Mouse (Mus musculus): ENCODE results near the gene Olfr1417.
"Not testable (repeated sequence)": the region's sequence is repeated elsewhere in the genome, so short reads cannot be mapped to it uniquely, and the experiment has no call there.

Gene Olfr1417

DNA sequence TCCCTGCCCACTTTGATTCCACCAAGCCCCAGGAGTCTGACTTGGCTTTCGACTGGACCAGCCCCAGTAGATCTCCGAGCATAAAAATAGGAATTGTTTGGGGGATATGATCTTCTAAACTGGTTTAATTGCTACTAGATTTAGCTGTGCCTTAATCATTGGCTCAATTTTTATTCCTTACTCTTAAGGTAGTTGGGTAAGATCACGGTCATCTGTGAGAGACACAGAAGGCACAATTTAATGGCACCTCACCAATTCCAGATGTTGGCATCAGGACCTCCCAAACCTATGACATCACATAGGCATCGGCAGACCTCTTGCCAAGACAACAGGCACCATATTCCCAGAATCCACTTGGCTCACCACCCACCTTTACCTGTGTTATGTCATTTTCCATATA, at the start of gene Olfr1417:
Gene Olfr1417 (minus strand): TSS at position 101 of the 400 bp plus-strand sequence.
- DNase-seq = no peak

DNA sequence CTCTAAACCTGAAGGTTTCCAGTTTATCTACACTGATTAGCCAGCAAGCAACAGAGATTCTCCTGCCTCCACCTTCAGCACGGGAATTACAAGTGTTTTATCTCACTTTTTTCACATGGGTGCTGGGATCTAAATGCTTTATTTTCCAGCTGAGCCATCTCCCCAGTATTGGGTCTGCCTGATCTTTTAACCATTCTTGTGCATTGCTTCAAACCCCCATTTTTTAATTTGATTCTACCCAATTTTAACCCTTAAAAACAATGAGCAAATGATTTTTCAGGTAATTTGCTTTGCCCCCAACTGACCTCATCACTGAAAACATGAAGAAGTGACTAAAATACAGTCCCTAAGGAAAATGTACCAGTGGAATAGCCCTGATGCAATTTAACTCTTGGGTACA, 47.2 kb upstream of the Olfr1417 start, which contains the start of gene Olfr1420:
Gene Olfr1420 (plus strand): TSS at position 301 of the 400 bp plus-strand sequence.
- DNase-seq = no peak

DNA sequence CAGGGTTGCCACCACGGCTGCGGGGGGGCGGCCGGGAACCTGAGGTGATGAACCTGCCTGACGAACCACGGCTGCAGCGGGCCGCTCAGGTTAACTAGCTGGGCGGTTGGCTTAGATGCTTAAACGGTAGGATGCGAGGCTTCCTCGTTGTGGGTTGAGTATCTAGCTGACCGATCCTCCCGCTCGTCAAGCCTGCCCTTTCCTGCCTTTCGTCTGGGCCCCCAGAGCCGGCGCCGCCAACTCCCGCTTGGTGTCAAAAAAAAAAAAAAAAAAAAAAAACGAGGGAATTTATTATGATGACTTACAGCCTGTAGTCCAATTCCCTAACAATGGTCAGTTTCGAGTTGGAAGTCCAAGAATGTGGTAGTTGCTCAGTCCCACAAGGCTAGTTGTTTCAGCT, 39.4 kb upstream of the Olfr1417 start:
- not testable (repeated sequence) for DNase-seq

DNA sequence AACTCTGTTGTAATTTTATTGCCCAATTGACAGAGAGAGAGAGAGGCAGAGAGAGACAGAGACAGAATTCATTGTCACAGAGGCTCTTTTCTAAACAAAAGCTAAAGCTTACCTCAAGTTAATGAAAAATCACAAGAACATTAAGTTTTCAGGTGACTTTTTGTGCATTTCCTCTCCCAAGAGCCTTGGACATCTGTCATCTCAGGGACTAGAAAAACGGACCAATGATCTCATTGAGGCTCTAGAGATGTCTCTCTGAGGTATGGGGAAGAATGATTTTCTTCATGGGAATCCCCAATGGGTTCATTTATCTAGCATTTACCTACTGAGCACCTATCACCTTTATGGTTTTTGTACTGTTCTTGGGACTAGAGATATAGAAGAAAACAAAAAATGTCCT, 36.0 kb upstream of the Olfr1417 start, which contains the start of gene Olfr1419:
Gene Olfr1419 (minus strand): TSS at position 101 of the 400 bp plus-strand sequence.
- no peak for DNase-seq

DNA sequence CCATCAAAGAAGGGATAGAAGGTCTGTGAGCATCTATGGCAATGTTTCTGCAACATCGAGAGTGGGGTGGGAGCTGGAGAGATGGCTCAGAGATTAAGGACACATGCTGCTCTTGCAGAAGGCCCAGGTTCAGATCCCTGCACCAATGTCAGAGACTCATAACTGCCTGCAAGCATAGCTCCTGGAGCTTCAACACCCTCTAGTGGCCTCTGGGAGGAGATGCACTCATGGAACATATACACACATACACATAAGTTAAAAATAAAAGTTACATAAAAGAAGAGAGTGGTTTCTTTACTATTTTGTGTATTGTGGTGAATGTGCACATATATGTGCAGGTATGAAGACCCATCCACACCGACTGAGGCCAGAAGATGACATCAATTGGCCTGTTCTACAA, 28.8 kb upstream of the Olfr1417 start:
- no peak for DNase-seq

DNA sequence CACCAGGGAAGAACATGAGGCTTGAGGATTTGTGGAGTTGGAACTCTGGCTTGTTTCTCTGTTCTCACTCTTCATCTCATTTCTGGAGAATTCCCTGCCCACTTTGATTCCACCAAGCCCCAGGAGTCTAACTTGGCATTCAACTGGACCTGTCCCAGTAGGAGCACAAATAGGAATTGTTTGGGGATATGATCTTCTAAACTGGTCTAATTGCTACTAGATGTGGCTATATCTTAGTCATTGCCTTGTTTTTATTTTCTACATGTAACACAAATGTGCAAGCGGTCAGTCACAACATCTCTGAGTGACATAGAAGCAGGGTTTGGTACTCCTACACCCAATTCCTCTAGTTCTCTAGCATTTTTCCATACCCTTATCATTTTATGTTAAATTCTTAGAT, 21.9 kb upstream of the Olfr1417 start, which contains the start of gene Olfr1418:
Gene Olfr1418 (minus strand): TSS at position 101 of the 400 bp plus-strand sequence.
- no peak for DNase-seq

DNA sequence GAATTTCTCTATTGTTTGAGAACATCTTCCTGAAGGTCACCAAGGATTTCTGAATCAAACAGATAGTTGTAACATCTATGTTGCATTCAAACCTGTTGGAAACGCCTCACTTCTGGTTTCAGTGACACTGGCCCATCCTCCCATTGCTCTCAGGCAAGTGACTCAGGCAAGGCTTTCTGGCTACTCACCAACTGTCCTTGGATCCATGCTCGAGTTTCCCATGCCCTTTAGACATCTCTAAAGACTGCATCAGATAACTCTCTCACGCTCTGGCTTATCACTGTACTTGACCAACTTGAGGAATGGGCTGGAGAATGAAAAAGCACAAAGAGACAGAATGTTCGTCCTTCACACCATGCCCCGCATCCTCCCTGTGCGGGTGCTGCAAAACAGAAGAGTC, 17.5 kb upstream of the Olfr1417 start:
- DNase-seq = no peak

DNA sequence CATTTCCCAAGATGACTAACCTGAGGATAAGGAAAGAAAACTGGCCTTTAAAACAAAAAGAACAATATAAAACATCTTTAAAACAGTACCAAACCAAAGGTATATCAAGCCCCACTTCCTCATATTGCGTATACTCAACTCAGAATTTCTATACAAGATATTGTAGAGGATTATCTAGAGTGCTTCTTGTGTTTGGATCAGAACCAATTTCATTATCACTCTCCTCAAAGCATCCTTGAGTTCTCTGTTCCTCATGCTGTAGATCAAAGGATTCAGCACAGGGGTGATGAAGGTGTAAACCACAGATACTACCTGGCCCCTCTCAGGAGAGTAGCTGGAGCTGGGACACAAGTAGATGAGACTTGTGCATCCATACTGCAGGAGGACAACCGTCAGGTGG, 15.8 kb upstream of the Olfr1417 start:
- no peak for DNase-seq

DNA sequence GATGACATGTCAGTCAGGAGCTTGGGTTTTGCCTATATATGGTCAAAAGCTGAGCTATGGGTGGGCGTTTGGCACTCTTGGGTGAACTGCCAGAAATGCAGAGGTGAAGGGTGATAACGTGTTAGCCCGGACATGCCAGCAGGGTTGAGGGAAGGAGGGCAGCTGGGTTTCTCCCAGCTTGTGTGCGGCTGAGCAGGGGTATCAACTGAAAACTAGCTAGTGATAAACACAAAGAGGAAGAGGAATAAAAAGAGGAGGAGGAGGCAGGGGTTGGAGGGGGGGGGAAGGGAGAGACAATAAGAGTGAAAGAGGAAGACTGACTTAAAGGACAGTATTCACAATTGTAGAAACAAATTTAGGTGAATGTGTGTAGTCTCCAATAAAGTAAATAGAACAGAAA, 13.6 kb upstream of the Olfr1417 start:
- no peak for DNase-seq

DNA sequence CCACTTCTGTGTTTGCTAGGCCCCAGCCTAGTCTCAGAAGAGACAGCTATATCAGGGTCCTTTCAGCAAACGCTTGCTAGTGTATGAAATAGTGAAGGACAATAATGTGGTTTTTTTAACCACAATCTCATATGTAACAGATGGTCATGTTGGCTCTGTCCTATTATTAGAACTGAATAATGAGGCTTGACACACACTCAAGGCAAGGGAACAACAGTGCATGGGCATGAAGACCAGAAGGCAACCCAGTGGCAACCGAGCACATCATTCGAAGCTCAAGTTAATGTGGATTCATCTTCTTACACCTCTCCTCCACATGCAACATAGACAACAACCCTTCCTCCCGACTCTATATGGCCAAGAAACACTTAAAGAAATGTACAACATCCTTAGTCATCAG, 7.3 kb upstream of the Olfr1417 start:
- no peak for DNase-seq

DNA sequence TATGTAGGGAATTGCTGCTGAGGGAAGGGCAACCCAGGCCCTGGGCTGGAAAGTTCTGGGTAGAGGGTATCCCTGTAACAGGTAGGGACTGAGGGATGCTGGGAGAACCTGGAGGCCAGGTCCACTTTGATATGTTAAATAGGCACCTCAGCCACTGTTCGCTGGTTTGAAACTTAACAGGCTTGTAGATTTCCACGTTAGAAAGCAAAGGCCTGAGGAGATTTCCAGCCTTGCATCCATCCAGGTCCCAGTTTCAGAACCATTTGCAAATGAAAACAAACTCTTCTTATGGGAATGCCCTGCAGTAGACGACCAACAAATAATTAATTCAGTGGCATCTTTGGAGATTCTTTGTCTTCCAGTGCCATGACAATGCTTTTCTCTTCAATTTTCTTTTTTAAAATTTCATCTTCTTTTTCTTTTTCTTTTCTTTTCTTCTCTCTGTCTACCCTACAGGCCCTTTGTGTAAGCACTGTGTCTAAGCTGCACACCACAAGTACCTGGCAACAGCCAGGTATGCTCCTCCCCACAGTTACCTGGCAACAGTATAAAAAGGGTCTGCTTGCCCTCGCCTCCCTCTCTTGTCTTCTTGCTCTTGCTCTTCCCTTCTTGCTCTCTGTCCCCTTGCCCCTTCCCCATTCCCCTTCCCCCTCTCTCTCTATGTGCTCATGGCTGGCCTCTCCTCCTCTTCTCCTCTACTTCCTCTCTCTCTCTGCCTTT, 15.5 kb downstream of the Olfr1417 start:
- no peak for DNase-seq

DNA sequence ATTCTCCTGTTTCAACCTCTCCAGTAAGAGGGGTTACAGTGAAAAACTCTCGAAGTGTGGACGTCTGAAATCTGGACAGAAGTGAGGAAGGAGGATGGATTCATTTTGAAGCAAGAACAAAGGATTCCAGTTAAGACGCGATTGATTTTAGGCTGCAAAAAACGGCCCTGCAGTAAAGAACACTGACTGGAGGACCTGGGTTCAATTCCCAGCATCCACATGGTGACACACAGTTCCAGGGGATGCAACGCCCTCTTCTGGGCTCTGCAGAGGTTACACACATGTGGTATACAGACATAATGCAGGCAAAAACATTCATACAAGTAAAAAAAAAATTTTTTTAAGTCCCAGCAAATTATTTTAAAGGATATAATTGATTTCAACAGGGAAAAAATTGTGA, 18.8 kb downstream of the Olfr1417 start:
- DNase-seq = no peak

DNA sequence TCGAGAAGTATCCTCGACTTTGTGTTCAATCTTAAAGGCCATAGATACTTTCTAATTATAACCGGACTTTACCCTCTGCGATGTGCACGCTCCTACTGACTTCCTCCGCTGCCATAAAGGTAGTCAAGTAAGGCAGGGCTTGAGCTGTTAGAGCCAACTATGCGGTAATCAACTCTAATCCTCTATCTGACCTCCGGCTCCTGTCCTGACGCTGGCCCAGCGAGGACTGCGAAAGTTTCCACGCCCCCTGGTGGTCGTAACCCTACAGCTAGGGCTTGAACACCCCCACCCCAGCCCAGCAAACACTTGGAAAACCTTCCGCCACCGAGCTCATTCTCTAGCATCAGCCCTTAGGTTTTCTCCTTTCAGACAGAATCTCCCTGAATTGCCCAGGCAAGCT, 19.2 kb downstream of the Olfr1417 start:
- peak; percentile 65 to 69 for DNase-seq

DNA sequence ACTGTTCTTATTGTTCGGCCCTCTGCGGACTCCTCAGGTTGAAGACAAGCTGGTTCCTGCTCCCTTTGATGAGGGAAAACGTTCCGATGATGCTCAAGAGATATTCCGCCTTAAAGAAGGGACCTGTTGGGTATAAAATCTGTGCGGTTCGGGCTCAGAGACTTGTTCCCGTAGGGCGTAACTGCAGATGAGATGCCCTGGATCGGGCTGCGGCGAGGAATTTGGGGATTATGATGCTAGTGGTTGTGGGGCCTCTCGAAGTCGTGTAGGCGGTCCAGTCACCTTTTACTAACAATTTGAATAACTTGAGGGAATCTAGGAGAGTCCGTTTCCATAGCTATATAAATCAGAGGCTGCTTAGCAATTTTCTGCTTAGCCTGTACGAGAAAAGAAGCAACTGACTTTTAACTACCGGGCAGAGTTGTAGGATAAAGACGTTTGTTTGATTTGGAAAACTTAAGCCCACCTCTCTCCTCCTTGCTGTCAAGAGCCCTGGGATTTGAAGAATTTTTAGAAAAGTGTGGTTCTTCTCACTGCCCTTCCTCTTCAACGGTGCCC, 19.8 kb downstream of the Olfr1417 start, which contains the start of gene Stx3:
Gene Stx3 (minus strand): TSS at position 261 of the 558 bp plus-strand sequence.
- no peak for DNase-seq

DNA sequence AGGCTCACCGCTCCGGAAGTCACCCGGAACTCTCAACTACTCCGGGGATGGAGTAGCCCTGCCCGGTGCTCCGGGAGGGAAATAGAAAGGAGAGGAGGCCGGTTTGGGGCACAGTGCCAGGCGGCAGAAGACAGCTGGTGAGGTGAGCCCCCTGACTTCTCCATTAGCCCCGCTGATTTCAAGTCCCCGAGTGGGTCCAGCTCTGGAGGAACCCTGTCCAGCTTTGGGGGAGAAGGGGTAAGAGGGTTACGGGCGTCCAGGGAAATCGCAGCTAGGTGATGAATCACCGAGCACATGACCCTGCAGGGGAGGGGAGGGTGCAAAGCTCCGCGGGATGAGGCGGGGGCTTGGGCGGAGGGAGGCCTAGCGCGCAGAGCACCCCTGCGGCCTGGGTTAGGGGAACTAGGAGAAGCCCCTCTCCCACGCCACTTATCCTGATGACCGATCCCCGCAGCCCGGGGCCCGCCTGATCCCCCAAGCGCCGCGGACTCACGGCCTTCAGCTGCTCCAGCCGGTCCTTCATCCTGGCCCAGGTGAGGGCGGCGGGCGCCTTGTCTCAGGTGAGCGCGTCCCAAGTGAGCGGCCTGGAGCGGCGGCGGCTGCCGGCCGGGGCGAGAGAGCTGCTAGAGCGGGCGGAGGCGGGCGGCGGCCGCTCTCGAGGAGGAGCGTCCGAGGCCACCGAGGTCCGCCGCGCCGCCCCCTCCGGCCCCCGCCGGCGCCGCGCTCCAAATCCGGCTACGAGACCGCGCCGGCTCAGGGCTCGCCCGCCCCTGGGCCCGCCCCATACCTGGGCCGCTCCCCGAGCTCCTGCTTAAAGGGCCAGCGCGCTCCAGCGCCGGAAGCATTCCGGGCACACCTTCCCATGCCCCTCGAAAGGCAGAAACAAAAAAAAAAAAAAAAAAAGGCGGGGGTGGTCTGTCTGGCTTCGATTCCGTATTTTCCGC, 20.5 kb downstream of the Olfr1417 start:
- peak; percentile 27 to 42 for DNase-seq

DNA sequence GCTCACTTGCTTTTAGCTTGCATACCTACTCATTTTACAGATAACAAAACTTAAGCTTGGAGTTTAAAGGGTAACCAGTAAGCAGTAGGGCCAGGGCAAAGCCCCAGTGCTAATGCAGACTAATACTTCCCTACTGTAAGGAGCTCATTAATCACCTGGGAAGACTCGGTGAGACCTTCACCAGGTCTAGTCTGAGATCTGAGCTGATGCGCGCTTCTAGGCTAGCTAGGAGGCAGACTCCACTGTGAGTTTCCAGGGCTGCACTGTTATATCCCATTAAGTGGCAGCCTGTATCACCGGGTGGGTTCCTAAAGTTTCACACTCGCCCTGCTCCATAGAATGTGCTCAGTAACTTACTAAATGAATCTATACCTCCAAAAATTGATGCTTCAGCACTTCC, 21.4 kb downstream of the Olfr1417 start:
- no peak for DNase-seq

DNA sequence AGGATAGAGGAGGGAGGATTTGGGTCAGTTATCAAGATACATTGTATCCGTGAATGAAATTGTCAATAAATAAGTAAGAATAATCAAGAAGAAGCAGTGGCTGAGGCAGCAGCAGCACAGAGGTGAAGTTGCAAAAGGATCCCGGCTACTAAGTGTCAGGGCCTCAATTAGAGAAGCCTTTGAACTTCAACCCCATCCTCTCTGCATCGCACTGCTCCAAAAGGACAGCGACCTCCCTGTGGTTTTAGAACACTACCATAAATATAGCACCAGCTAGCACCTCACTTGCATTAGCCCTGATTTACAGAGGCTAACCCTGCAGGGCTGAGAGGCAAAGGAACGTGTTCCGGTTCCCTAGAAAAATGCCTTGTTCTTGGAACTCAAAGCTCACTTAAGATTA, 22.3 kb downstream of the Olfr1417 start:
- no peak for DNase-seq

DNA sequence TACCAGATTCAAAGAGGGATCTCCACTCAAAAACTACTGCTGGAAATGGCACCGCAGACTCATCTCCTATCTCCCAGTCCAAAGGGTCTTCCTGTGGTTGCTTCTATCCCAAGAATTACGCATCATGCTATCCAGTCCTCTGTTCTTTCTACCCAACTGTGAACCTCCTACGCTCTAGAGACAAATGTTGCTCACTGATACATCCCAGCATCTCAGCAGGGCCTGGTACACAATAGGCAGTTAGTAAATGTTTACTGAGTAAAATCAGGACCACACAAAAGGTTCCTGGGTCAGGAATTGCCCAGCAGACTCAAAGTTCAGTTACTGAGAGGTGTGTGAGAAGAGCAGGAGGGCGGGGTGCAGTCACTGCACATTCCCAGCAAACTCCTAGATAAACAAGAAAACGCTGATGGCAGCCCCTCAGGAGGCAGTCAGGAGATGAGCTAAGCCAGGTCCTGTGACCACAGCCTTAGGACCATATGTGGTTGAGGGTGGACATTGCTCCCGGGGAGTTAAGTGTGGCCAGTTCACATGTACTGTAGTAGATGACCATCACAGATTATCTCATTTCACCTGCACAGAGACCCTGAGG, 24.2 kb downstream of the Olfr1417 start:
- DNase-seq = no peak

DNA sequence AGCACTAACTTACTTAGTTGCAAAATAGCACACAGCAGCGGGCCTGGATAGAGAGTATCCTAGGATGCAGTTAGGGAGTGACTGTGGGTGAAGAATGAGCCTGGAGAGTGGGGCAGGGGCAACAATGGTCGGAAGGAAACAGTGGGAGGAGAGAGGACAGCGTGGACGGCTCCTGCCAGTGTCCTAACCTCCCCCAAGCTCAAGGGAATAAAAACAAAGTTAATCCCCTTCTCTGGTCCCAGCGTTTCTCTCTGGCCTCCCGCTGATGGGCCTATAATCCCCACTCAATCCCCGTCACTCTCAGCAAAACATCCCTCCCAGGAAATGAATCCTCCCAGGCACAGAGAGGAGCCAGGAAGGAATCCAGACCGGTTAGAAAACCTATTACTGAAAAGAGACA, 25.4 kb downstream of the Olfr1417 start:
- DNase-seq = no peak

DNA sequence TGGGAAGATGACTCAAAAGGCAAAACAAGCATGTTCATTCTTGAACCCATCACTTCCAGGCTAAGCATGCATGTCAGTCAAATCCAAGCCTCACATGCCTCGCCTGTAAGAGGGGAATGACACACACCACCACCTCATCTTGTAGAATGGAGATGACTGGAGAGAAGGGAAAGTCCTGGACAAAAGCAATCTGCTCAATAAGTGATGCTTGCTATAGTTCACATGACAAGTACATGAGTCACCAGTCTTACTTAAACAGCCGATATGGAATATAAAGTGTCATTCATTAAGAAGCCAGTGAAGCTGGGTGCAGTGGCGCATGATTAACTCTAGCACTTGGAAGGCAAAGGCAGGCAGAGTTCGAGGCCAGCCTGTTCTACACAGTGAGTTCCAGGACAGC, 25.9 kb downstream of the Olfr1417 start:
- DNase-seq = no peak

DNA sequence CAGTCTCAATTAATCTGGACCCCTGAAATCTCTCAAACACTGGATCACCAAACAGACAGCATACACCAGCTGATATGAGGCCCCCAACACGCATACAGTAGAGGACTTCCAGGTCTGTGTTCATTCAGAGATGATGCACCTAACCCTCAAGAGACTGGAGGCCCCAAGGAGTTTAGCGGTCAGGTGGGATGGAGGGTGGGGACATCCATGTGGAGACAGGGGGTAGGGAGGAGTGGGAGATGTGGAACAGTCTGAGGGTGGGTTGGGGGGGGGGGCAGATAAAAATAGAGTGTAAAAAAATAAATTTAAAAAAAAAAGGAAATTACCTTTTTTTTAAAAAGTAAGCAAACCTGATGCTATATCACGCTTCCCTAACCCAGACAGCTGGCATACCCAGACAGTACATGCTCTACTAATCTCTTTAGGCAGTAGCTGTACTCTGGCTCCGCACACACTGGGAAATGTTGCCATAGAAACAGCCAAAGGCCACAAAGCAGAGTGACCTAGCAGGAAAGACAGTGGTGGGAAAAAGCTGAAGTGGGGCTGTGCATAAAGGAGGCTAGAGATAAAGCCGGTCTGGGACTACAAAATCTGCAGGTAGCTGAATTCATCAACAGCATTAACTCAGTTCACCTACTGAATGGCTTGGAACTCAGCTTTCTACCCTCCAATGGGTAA, 27.2 kb downstream of the Olfr1417 start:
- no peak for DNase-seq

DNA sequence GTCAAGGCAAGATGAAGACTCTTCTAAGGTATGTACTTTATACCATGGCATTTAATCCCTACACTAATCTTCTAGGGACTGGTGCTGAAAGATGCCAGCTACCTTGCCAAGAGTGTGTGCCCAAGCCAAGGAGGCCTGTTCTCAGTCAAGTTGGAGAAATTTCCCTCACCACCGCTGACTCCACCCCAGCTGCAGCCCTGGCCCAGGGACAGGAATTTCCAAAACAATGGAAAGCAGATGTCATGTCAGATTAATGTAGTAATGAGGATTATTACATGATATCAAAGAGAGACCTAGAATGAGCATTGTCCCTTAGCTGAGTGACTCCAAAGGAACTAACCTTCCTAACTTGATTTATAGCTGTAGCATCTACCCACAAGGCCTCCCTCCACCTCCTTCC, 28.2 kb downstream of the Olfr1417 start:
- no peak for DNase-seq
